Mouse (Mus musculus) A20 (cell line): ENCODE data around the gene Grcc10.

Experiments
- DNase-seq: peaks from one replicate; pipeline ENCODE4 v3.0.0-alpha.2; 2011; ENCODE audit warnings: low read depth, low spot score

Gene Grcc10

DNA sequence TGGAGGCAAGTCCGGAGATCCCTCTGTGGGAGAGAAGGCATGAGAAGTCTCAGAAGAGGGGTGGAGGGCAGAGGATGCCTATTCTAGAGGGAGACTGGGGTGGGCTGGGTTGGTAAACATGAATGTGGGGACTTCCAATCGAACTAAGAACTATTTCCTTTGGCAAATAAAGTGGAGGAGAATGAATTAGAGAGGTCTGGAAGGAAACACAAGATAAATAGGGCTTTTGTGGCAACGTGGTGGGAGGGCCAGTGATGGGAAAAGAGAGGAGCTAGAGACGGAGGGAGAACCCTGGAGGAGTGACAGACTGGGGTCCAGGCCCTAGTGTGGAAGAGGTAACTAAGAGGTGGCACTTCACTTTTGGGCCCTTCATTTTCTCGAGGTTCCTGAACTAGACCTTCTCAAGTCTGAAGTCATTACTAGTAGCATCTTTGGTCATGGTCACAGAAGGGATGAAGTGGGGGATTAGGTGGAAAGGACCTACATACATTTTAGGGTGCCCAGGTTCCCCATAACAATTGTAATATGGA is 16.2 kb upstream of the Grcc10 start:
- DNase-seq = peak; percentile 48

DNA sequence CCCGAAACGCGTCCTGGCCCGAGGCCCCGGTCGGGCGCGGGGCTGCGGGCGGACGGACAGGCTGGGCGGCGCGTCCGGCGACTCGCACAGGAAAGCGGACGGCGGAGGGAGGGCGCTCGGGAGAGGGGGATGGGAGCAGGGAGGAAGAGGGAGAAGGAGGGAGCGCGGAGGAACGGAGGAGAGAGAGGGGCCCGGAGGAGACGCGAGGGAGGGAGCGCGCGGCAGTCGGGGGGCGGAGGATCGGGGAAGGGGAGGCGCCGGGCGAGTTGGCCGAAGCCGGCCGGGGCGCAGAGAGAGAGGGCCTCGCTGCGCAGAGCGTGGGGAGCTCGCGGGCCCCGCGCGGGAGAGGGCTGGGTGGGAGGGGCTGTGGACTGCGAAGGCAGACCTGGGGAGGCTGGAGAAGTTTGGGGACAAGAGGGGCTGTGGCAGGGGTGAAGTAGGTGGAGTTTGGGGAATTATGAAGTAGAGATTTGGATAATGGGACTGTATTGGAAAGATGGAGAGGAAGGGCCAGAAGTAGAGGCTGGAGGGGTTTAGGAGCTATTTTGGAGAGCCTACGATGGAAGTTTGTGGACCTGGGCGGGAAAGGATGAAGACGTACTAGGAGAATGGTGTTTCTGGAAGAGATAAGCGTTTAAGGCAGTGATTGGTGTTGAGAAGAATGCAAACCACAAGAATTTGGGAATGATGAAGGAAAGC is 15.6 kb upstream of the Grcc10 start:
- DNase-seq = peak; percentile 77

GRCm38 (mm10) chr6:124755831-124756595 is 14.8 kb upstream of the Grcc10 start, which contains the start of the genes Gm45234 and Atn1:
TSS of gene Gm45234 (minus strand) at chr6:124756021.
TSS of gene Atn1 (minus strand) at chr6:124756524.
- DNase-seq = peak; percentile 64

GRCm38 (mm10) chr6:124755306-124755705 is 14.1 kb upstream of the Grcc10 start:
- DNase-seq = no peak

DNA sequence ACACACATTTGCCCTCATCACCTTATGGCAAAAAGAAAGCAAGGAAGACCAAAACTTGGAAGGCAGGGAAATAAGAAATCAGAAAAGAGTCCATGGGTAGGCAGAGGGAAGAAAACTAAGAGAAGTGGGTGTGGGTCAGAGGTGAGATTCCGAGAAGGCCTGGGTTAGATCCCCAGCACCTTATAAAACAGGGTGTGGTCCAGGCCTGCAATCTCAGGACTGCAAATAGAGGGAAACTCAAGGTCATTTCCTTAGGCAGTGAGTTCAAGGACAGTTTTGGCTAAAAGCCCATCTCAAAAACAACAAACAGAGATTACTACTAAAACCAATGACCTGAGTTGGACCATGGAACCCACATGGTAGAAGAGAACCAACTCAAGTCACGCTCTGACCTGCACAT is 12.7 kb upstream of the Grcc10 start:
- no peak for DNase-seq

DNA sequence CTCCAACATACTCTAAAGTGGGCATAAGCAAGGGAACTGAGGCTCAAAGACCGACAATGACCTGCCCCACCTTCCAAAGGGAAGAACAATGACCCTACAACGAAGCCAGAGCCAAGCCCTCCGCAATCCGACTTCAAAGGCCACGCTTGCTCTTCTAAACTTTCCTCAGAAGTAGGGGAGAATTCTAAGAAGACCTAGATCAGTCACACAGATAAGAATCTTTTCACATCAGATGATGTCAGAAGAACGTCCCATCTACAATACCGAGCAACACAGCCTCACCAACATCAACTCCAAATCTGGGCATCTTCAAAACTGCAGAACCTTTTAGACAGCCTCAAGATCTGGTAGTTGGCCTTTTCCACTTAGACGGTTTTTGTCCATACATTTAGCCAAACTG is 9.2 kb upstream of the Grcc10 start:
- DNase-seq = no peak

GRCm38 (mm10) chr6:124746654-124747632 is 5.8 kb upstream of the Grcc10 start:
- no peak for DNase-seq

DNA sequence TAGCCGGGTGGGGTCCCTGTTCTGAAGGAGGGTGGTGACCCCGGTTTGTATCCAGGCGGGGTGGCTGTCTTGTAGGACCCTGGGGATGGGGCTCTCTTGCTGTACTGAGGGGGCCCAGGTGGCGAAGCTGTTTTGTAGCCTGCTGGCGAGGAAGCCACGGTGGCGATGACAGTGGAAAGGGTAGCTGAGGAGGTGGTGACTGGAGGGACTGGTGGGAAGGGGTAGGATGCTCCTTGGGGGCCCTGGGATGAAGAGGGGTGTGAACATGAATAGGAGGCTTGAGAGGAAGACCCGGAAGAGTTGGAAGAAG is 5.1 kb upstream of the Grcc10 start:
- no peak for DNase-seq

- peak; percentile 98 for DNase-seq
These were observed 4.5 kb upstream of the Grcc10 start for GRCm38 (mm10) chr6:124745490-124746295.

DNA sequence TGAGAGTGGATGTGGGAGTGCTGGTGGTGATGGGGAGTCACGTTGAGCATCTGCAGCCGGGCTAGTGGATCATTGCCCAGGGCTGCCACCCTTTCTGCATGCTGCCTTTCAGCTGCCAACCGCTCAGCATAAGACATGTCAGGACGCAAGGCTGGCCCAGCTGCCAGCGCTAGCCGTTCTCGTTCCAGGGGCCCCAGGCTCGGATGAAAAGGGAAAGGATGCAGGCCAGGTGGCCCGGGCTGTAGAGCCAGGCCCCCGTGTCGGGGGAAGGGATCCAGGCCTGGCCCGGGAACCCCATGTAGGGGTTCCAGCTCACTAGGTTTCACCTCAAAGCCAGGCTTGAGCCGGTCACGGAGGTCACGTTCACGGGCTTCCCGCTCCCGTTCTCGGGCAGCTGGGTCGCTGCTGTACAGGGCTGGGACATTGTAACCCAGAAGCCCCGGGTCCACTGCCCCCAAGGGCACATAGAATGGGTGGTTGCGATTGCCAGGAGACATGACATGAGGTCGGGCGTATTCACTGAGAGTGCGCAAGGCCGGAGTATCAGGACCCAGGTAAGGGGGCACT is 3.7 kb upstream of the Grcc10 start:
- no peak for DNase-seq

DNA sequence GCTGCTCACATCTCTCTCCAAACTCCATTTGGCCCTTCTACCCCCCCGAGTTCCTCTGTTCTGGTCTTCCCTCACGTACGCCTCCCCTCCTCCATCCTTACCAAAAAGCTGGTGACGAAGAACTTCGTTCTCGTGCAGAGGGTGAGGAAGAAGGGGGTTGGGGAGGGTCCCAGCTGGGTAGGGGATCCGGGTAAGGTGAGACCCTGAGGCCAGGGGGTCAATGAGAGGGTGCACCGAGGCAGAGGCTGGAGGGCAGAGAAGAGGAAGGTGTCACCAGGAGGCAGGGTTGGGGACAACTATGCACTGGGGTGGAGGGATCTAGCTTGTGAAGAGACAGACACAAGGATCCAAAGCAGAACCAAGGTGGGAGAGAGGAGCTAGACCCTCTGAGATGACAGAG is 2.5 kb upstream of the Grcc10 start:
- no peak for DNase-seq

- DNase-seq = peak; percentile 45
These were observed 1.8 kb upstream of the Grcc10 start for GRCm38 (mm10) chr6:124742839-124743514.

- DNase-seq = no peak
These were observed 668 bp upstream of the Grcc10 start for GRCm38 (mm10) chr6:124741842-124742241.

GRCm38 (mm10) chr6:124740211-124740887 is 825 bp downstream of the Grcc10 start:
- DNase-seq = peak; percentile 87

DNA sequence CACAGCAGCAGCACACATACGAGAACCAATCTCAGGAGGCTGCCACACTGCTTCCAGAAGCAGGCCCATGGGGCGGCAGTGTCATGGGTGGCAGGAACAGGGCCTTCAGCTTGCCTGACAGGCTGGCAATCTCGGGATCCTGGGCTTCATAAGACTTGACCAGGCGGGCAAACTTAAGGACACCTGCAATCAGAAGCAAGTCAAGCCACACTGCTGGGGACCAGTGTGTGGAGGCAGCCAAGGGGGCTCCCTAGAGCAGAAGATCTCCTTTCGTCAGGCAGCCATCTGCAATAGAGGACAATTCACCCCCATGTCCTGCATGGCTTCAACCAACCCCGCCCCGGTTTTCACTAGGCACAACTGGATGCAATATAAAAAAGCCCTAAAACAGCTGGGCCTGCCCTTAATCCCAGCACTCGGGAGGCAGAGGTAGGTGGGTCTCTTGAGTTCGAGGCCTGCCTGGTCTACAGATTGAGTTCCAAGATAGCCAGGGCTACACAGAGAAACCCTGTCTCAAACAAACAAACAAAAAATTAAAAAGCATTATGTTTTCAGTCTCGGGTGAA is 1.9 kb downstream of the Grcc10 start:
- no peak for DNase-seq

GRCm38 (mm10) chr6:124738511-124739023 is 2.6 kb downstream of the Grcc10 start, which contains the start of gene Ptpn6:
TSS of gene Ptpn6 (minus strand) at chr6:124738714.
- no peak for DNase-seq

- no peak for DNase-seq
These were observed 4.1 kb downstream of the Grcc10 start for GRCm38 (mm10) chr6:124737040-124737439.

- no peak for DNase-seq
These were observed 6.8 kb downstream of the Grcc10 start for GRCm38 (mm10) chr6:124734417-124734816.
